Mouse (Mus musculus) heart, adult 18-20 months (tissue): ENCODE measurements around the gene Nol4l. TPM values are rescaled to one million over a fixed set of nuclear protein-coding genes. Genes with fewer than 3 reads are reported as not detected.
"Not testable (repeated sequence)": the region's sequence is repeated elsewhere in the genome, so short reads cannot be mapped to it uniquely, and the experiment has no call there.

Experiments
- DNase-seq, 2 experiments: peaks; one replicate each; pipeline ENCODE4 v3.0.0; 2021 to 2022; ENCODE audit warnings: mixed read lengths in 1 of 2
- total RNA-seq, 2 experiments: library from RNA; stranded (reverse); gene quantifications; 2 replicates each; pipeline ENCODE4 v1.2.3; 2021

The Nol4l gene
- total RNA-seq, 2 experiments from 2014 or later: 3.3 to 3.8 TPM

- no peak for DNase-seq
These were observed 17.1 kb downstream of the Nol4l start for GRCm38 (mm10) chr2:153512416-153513323.

DNA sequence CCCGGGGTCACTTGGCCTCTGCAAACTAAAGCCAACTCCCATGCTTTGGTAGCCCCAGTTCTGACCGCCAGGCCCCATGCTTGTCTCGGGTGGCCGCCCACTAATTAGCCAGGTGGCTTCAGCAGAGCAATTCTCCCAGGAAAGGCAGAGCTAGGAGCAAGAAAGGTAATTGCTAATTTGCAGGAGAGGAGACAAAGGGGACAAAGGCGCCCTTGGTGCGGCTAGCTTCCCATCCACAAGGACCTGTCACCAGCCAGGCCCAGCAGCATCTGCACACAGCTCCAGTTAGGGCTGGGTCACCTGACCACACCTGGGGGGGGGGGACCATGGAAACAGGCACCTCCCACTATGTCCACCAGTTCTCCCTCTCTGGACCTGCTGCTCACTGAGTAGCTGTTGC, 18.2 kb downstream of the Nol4l start:
- no peak for DNase-seq

GRCm38 (mm10) chr2:153510136-153510535, 19.6 kb downstream of the Nol4l start:
- no peak for DNase-seq

DNA sequence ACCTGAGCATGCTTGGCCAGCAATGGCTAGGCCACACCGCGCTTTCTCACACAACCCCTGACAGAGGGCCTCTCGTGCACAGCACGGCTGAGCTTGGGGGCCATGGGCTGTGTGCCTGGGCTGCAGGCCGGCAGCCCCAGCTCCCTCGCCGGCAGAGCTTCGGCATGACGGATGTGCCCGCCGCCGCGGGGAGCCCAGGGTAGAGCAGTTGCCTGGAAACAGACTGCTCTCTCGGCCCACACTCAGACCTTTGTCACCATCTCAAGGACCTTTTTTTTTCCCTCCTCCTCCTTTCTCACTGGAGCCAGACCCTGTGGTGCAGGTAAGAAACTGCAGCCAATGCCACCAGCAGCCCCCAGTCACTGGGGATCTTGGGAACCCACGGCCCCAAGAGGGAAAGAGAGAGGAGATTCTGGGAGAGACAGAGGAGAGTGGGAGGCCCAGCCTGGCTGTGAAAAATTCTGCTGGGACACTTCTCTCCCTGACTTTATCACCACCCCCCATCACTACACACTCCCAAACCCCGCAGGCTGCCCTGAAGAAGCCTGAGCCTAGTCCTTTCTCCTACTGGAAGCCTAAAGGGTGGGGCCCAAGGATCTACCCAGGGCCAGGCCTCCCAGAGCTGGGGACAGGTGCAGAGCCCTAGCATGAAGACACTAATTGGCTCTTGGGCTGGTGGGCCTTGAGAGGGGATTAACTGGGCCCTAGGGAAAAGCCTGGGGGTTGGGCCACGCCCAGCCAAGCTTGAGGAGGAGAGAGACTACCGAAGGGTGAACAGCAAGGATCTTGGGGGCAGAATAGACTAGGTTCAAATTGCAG, 20.4 kb downstream of the Nol4l start:
- DNase-seq: no peak

- DNase-seq: no peak
These were observed 21.4 kb downstream of the Nol4l start for GRCm38 (mm10) chr2:153508405-153508804.

- DNase-seq: no peak
These were observed 21.8 kb downstream of the Nol4l start for GRCm38 (mm10) chr2:153507969-153508368.

GRCm38 (mm10) chr2:153506385-153506784, 23.4 kb downstream of the Nol4l start:
- DNase-seq: no peak

DNA sequence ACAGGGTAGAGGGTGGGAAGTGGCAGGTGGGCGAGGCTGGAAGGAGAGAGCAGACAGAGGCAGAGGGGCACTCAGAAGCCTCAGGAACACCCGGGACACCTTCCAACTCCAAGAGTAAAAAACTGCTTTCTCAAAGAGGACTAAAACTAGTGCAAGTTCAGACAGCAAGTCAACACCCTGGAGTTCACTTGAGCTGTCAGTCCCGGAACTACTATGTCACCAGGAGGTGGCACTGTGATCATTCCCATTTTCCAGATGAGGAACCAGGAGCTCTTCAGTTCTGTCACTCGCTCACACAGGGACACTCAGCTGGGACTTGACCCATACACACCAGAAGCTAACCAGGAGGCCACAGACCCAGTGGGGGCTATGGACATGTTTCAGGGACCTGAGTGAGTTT, 30.6 kb downstream of the Nol4l start:
- peak; percentile 20 to 32 for DNase-seq

DNA sequence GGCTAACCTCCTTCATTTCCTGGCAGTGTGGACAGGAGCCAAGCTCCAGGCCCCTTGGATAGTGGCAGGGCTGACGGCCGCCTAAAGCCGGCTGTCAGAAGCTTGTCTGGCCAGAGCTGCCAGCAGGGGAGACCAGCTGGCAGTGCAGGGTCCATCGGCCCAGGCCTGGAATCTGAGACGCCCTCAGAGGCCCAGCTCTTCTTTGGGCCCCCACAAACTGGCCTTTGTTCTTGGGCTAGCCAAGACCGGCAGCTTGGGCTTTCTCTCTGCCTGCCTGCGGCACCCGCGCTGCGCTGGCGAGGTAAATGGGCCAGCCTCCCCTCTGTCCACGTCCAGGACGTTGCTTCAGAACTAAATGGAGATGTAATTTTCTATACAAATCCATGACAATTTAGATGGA, 32.9 kb downstream of the Nol4l start:
- no peak for DNase-seq

GRCm38 (mm10) chr2:153496301-153496700, 33.5 kb downstream of the Nol4l start:
- no peak for DNase-seq

- DNase-seq: no peak
These were observed 34.0 kb downstream of the Nol4l start for GRCm38 (mm10) chr2:153495818-153496217.

- not testable (repeated sequence) for DNase-seq
These were observed 34.4 kb downstream of the Nol4l start for GRCm38 (mm10) chr2:153495391-153495790.

GRCm38 (mm10) chr2:153494293-153494811, 35.4 kb downstream of the Nol4l start:
- peak; percentile 24 to 29 for DNase-seq

GRCm38 (mm10) chr2:153493781-153494292, 35.9 kb downstream of the Nol4l start:
- DNase-seq: peak in 1 of 2 experiments; percentile 29

GRCm38 (mm10) chr2:153493393-153493731, 36.4 kb downstream of the Nol4l start:
- DNase-seq: no peak

DNA sequence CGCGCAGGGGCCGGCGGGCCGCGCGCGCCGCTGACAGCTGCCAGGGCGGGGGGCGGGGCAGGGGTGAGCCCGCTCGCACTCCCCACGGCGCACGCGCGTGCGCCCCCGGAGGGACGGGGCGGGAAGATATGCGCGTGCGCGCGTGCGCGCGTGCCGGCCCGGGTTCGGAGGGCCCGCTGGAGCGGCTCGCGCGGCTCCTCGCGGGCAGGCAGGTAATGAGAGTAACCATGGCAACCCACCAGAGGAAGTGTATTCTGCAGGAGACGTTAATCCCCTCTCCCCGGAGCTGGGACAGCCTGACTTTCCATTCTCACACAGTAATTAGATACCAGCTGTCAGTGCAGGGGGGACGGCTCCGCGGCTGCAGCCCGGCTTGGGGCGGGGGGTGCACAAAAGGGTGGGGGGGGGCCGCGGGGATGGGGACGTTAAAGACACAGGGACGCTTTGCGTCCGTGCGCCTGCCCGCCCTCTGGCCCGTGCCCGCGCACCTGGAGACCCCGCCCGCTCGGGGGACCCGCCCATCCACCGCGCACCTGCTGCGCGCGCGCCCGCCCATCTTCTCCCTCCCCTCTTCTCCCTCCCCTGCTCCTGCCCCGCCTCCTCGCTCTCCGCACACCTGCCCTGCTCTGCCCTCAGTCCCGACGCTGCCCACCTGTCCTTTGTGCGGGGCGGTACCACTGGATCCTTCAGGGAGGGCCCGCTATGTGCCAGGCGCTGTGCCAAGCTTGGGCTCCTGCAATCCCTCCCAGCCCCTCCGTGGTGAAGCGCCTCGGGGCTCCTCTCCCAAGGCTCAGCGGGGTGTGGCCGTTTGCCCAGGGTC, 37.0 kb downstream of the Nol4l start, which contains the start of gene 4930404H24Rik:
Gene 4930404H24Rik, plus strand, starts transcription at position 218 of the 820 bp plus-strand sequence.
- peak; percentile 67 to 68 for DNase-seq

DNA sequence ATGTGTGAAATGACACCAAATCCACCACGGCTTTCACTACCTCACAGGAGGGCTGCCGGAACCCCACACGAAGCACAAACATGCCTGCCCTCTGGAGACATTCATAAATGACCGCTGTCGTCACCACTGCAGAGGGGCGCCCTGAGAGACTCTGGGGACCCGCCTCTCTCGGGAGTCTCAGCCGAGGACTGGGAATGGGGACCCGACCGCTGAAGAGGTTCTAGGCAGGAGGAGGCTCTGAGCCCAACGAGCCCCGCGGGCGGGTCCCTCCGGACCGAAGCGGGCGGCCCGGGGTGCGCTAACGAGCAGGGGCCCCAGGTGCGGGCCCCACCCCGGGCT, 37.6 kb downstream of the Nol4l start:
- DNase-seq: peak in 1 of 2 experiments; percentile 48

DNA sequence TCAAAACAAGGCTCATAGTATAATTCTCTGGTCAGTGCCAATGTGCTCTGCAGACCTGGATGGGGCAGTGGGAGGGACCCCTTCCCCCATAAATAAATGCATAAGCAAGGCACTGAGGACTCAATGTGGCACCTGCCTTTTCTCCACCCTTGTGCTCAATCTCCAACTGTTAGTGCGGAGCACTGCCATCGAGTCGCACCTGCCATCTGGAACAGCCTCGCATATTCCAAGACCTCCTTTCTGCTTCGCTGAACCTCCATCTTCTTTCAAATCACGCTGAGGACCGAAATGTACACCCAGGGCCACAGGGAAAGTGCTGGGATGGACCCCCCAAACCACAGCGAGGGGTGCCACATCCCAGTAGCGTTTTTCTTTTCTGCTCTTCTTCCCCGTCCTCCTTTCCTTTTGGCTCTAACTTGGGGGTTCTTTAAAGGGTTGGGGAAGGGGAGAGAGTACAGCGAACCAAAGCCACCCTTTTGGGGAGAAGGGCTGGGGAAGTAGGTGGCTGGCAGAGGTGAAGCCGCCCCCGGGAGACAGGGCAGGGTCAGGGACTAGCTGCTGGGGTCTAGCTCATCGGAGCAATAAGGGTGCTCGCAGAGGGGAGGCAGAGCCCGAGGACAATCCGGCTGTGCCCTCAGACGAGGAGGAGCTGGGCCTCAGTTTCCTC, 38.1 kb downstream of the Nol4l start:
- no peak for DNase-seq

- no peak for DNase-seq
These were observed 38.8 kb downstream of the Nol4l start for GRCm38 (mm10) chr2:153490940-153491339.

DNA sequence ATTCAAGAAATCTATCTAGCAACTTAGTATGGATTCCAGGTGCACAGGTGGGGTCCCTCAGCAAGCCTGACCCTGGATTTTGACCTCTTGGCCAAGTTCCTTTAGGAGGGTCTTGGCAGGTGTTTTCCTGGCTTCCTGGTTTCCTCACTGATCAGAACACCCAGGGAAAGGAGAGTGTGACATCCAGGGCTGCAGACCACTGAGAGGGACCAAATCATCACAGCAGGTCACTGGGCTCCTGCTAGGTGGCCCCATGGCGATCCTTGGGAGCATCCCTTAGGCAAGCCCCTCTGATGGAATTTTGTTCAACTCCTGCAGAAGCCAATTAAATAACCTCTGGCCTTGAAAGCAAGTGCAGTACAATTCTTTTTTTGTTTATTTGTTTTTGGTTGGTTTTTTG, 39.7 kb downstream of the Nol4l start:
- DNase-seq: no peak

- no peak for DNase-seq
These were observed 45.7 kb downstream of the Nol4l start for GRCm38 (mm10) chr2:153484071-153484470.
